Mouse (Mus musculus) cerebellum, postnatal 10 days (tissue): Measurements from ENCODE around the gene Zmiz2.
"Not testable (repeated sequence)": the region's sequence is repeated elsewhere in the genome, so short reads cannot be mapped to it uniquely, and the experiment has no call there.

Experiments
- DNase-seq, 2 experiments: peaks; one replicate each; pipeline ENCODE4 v3.0.0; 2021; ENCODE audit warnings: mixed read lengths in 2 of 2

The Zmiz2 gene

GRCm38 (mm10) chr11:6388726-6389413 lies at the start of gene Zmiz2:
Gene Zmiz2 (plus strand): TSS chr11:6389074.
- DNase-seq: peak; percentile 98

GRCm38 (mm10) chr11:6345956-6346355 lies 42.9 kb upstream of the Zmiz2 start:
- no peak for DNase-seq

- DNase-seq: no peak
Observed at GRCm38 (mm10) chr11:6346966-6347365, 41.9 kb upstream of the Zmiz2 start.

- peak; percentile 71 to 77 for DNase-seq
Observed at GRCm38 (mm10) chr11:6348681-6349200, 40.1 kb upstream of the Zmiz2 start.

- DNase-seq: no peak
Observed at GRCm38 (mm10) chr11:6349586-6349985, 39.3 kb upstream of the Zmiz2 start.

GRCm38 (mm10) chr11:6355106-6355505 lies 33.8 kb upstream of the Zmiz2 start:
- no peak for DNase-seq

- no peak for DNase-seq
Observed at GRCm38 (mm10) chr11:6364581-6365275, 24.1 kb upstream of the Zmiz2 start.

GRCm38 (mm10) chr11:6365885-6366284 lies 23.0 kb upstream of the Zmiz2 start:
- peak; percentile 86 to 88 for DNase-seq

- DNase-seq: no peak
Observed at GRCm38 (mm10) chr11:6366434-6366833, 22.4 kb upstream of the Zmiz2 start.

- DNase-seq: no peak
Observed at GRCm38 (mm10) chr11:6367156-6367555, 21.7 kb upstream of the Zmiz2 start.

GRCm38 (mm10) chr11:6367986-6368385 lies 20.9 kb upstream of the Zmiz2 start:
- DNase-seq: not testable (repeated sequence)

- DNase-seq: no peak
Observed at GRCm38 (mm10) chr11:6371376-6372155, 17.3 kb upstream of the Zmiz2 start.

- peak; percentile 40 to 44 for DNase-seq
Observed at GRCm38 (mm10) chr11:6372784-6373183, 16.1 kb upstream of the Zmiz2 start.

GRCm38 (mm10) chr11:6380916-6381315 lies 8.0 kb upstream of the Zmiz2 start:
- DNase-seq: no peak

GRCm38 (mm10) chr11:6388126-6388725 lies 648 bp upstream of the Zmiz2 start:
- DNase-seq: peak in 1 of 2 experiments; percentile 32

GRCm38 (mm10) chr11:6389483-6389921 lies 628 bp downstream of the Zmiz2 start:
- no peak for DNase-seq

- peak in 1 of 2 experiments; percentile 17 for DNase-seq
Observed at GRCm38 (mm10) chr11:6390376-6391053, 1.6 kb downstream of the Zmiz2 start.

GRCm38 (mm10) chr11:6391516-6392276 lies 2.8 kb downstream of the Zmiz2 start:
- peak in 1 of 2 experiments; percentile 12 for DNase-seq

- no peak for DNase-seq
Observed at GRCm38 (mm10) chr11:6392857-6393256, 4.0 kb downstream of the Zmiz2 start.

GRCm38 (mm10) chr11:6393866-6394265 lies 5.0 kb downstream of the Zmiz2 start:
- peak; percentile 85 to 88 for DNase-seq

GRCm38 (mm10) chr11:6395565-6395964 lies 6.7 kb downstream of the Zmiz2 start:
- peak in 1 of 2 experiments; percentile 34 for DNase-seq
